Mouse (Mus musculus) lung, embryonic 14.5 days (tissue): Measurements from ENCODE around the gene Grk6. TPM values are rescaled to one million over a fixed set of nuclear protein-coding genes. Genes with fewer than 3 reads are reported as not detected.

Experiments used
- ATAC-seq: fragments of 200-750 bp; cut with Nextera tagmentation; 2 replicates; pipeline ENCODE4 v1.8.0; 2017; ENCODE audit warnings: mild to moderate bottlenecking, moderate TSS enrichment, moderate library complexity; ENCODE audit not compliant: insufficient read depth
- DNase-seq: peaks from one replicate; pipeline ENCODE4 v3.0.0-alpha.2; 2015
- H3K27ac ChIP-seq: fragments of 300-500 bp; sonication (generic); 2 replicates; pipeline ENCODE4 v1.5.1; 2014; ENCODE audit warnings: low read depth, mild to moderate bottlenecking, moderate library complexity
- H3K27me3 ChIP-seq: fragments of 300-500 bp; sonication (generic); 2 replicates; pipeline ENCODE4 v1.6.1; 2014; ENCODE audit warnings: low read length, control low read depth; ENCODE audit not compliant: insufficient read depth
- H3K36me3 ChIP-seq: fragments of 300-500 bp; sonication (generic); 2 replicates; pipeline ENCODE4 v1.6.1; 2014; ENCODE audit warnings: control low read depth; ENCODE audit not compliant: insufficient read depth
- H3K4me1 ChIP-seq: fragments of 300-500 bp; sonication (generic); 2 replicates; pipeline ENCODE4 v1.6.1; 2014; ENCODE audit warnings: antibody characterized with exemption, control low read depth; ENCODE audit not compliant: insufficient read depth
- H3K4me2 ChIP-seq: fragments of 300-500 bp; sonication (generic); 2 replicates; pipeline ENCODE4 v1.6.1; 2014; ENCODE audit warnings: mild to moderate bottlenecking
- H3K4me3 ChIP-seq: fragments of 300-500 bp; sonication (generic); 2 replicates; pipeline ENCODE4 v1.5.1; 2014; ENCODE audit warnings: low read depth, low read length
- H3K9ac ChIP-seq: fragments of 300-500 bp; sonication (generic); 2 replicates; pipeline ENCODE4 v1.6.1; 2014
- H3K9me3 ChIP-seq: fragments of 300-500 bp; sonication (generic); 2 replicates; pipeline ENCODE4 v1.6.1; 2016; ENCODE audit warnings: low read depth, low read length, control low read depth
- CTCF ChIP-seq: IDR thresholded peaks from 2 replicates; pipeline ENCODE4 v1.5.1; 2016; ENCODE audit warnings: antibody characterized with exemption, low read depth
- WGBS: fragments of 180-500 bp; shearing (Covaris S2); extraction: QIAGEN DNeasy Blood & Tissue Kit; methylation state at CpG from one replicate; pipeline ENCODE4 v1.1.7; 2014; 5-methylcytosine and 5-hydroxymethylcytosine counted together
- polyA plus RNA-seq: library from polyadenylated mRNA; unstranded; fragments of >200 nt; fragmentation: Nextera tagmentation; extraction: Ambion mirVana; gene quantifications from 2 replicates; pipeline ENCODE4 v1.2.1, GENCODE M21; 2014

Grk6 gene
- 64.3 and 71.0 TPM in 2 replicates for polyA plus RNA-seq

- no peaks in the 10 kb centered on the region for H3K27me3 ChIP-seq
- H3K9me3 ChIP-seq: no peaks in the 10 kb centered on the region
- H3K36me3 ChIP-seq: peaks cover 10% of the 10 kb centered on the region
- H3K4me1 ChIP-seq: peaks cover 10% of the 10 kb centered on the region
- DNase-seq: peak; percentile 100
- WGBS: 1% methylated on average over 34 of the region's 35 CpGs
- ATAC-seq: peak; percentile 96
- H3K4me2 ChIP-seq: peak within 1 kb of the TSS; percentile 89
- peak within 1 kb of the TSS; percentile 93 for H3K4me3 ChIP-seq
- TF ChIP-seq CTCF: no peak
- H3K27ac ChIP-seq: peak within 1 kb of the TSS; percentile 94
- H3K9ac ChIP-seq: peak within 1 kb of the TSS; percentile 96
Measured at GRCm38 (mm10) chr13:55444937-55445315, at the start of gene Grk6. Gene Grk6, plus strand, starts transcription at chr13:55445072.

GRCm38 (mm10) chr13:55398088-55398487 is 46.8 kb upstream of the Grk6 start, which contains the start of gene Slc34a1:
Gene Slc34a1, plus strand, starts transcription at chr13:55398187.
- Histone ChIP-seq H3K9me3 (no peaks in the 10 kb centered on the region), H3K4me3 (no peak within 1 kb of the TSS), H3K27ac (no peak within 1 kb of the TSS), H3K4me1 (no peaks in the 10 kb centered on the region), H3K4me2 (no peak within 1 kb of the TSS), H3K27me3 (0 out of 2 replicates have a peak, but pooled peaks cover 2% of the 10 kb centered on the region), H3K9ac (no peak within 1 kb of the TSS), H3K36me3 (no peaks in the 10 kb centered on the region)
- no peak for TF ChIP-seq CTCF
- DNase-seq: no peak
- no peak for ATAC-seq
- WGBS: 79% methylated on average over 1 of the region's 1 CpGs

- no peaks in the 10 kb centered on the region for H3K36me3 ChIP-seq
- 0 out of 2 replicates have a peak, but pooled peaks cover 2% of the 10 kb centered on the region for H3K27me3 ChIP-seq
- no peak overlapping the region for H3K4me2 ChIP-seq
- no peak overlapping the region for H3K27ac ChIP-seq
- no peak overlapping the region for H3K4me3 ChIP-seq
- no peak for ATAC-seq
- H3K9ac ChIP-seq: no peak overlapping the region
- TF ChIP-seq CTCF: no peak
- H3K4me1 ChIP-seq: no peaks in the 10 kb centered on the region
- DNase-seq: no peak
- H3K9me3 ChIP-seq: no peaks in the 10 kb centered on the region
- 64% methylated on average over 5 of the region's 5 CpGs for WGBS
Measured at GRCm38 (mm10) chr13:55399300-55400038, 45.4 kb upstream of the Grk6 start.

GRCm38 (mm10) chr13:55400039-55400346 is 44.9 kb upstream of the Grk6 start:
- no peak overlapping the region for H3K9ac ChIP-seq
- no peaks in the 10 kb centered on the region for H3K9me3 ChIP-seq
- no peak overlapping the region for H3K4me3 ChIP-seq
- WGBS: 47% methylated on average over 1 of the region's 1 CpGs
- H3K27ac ChIP-seq: no peak overlapping the region
- H3K4me1 ChIP-seq: no peaks in the 10 kb centered on the region
- H3K36me3 ChIP-seq: no peaks in the 10 kb centered on the region
- ATAC-seq: no peak
- no peaks in the 10 kb centered on the region for H3K27me3 ChIP-seq
- DNase-seq: no peak
- no peak overlapping the region for H3K4me2 ChIP-seq
- TF ChIP-seq CTCF: no peak

- ATAC-seq (no peak), DNase-seq (no peak)
- Histone ChIP-seq H3K27me3 (0 out of 2 replicates have a peak, but pooled peaks cover 2% of the 10 kb centered on the region), H3K4me1 (no peaks in the 10 kb centered on the region), H3K36me3 (no peaks in the 10 kb centered on the region), H3K9ac (no peak overlapping the region), H3K27ac (no peak overlapping the region), H3K9me3 (no peaks in the 10 kb centered on the region), H3K4me3 (no peak overlapping the region), H3K4me2 (no peak overlapping the region)
- 66% methylated on average over 7 of the region's 7 CpGs for WGBS
- no peak for TF ChIP-seq CTCF
Measured at GRCm38 (mm10) chr13:55403266-55403665, 41.6 kb upstream of the Grk6 start.

- DNase-seq: no peak
- H3K9me3 ChIP-seq: no peaks in the 10 kb centered on the region
- H3K27ac ChIP-seq: no peak overlapping the region
- H3K36me3 ChIP-seq: no peaks in the 10 kb centered on the region
- no peaks in the 10 kb centered on the region for H3K4me1 ChIP-seq
- no peak for TF ChIP-seq CTCF
- H3K27me3 ChIP-seq: 0 out of 2 replicates have a peak, but pooled peaks cover 2% of the 10 kb centered on the region
- ATAC-seq: no peak
- H3K9ac ChIP-seq: no peak overlapping the region
- WGBS: 68% methylated on average over 15 of the region's 15 CpGs
- H3K4me2 ChIP-seq: no peak overlapping the region
- no peak overlapping the region for H3K4me3 ChIP-seq
Measured at GRCm38 (mm10) chr13:55403935-55404852, 40.7 kb upstream of the Grk6 start.
